Comparison of ENCODE assay signal across 16 mouse cellular contexts in genomic region chr2:53384545-53385176, GRCm38 (mm10).
DNase-seq lines count a peak whose midpoint lies in the region; ATAC-seq lines count a peak whose summit lies in the region.
"Had no signal": no experiment of that assay in that cellular context is flagged by ENCODE, and none has a peak within 500 bp of the region (broad histone marks: within the 10 kb centered on the region; RNA-seq: fewer than 3 reads in every experiment).

No protein-coding gene starts in this region.

- H3K27ac ChIP-seq in forebrain, embryonic 10.5 days, result no peak overlapping the region
- no peak overlapping the region for H3K27ac ChIP-seq in hindbrain, embryonic 14.5 days
- H3K27ac ChIP-seq in midbrain, embryonic 16.5 days (ENCODE audit: low read length), result no peak overlapping the region
- H3K27ac ChIP-seq: limb, embryonic 15.5 days had no signal

- peaks cover 44% of the 10 kb centered on the region for H3K27me3 ChIP-seq in forebrain, embryonic 10.5 days (ENCODE audit: poor library complexity, severe bottlenecking)
- H3K27me3 ChIP-seq in hindbrain, embryonic 14.5 days (ENCODE audit: control insufficient read depth, insufficient read depth, low read length), result no peaks in the 10 kb centered on the region; the same call in 1 of the 2 replicates
- H3K27me3 ChIP-seq in midbrain, embryonic 16.5 days (ENCODE audit: control insufficient read depth, insufficient read depth, low read depth, low read length), result no peaks in the 10 kb centered on the region
- H3K27me3 ChIP-seq: limb, embryonic 15.5 days had no signal

- no peak overlapping the region for H3K4me3 ChIP-seq in forebrain, embryonic 10.5 days
- H3K4me3 ChIP-seq in hindbrain, embryonic 14.5 days (replicated peaks; ENCODE audit: low read length), result no peak overlapping the region
- H3K4me3 ChIP-seq in midbrain, embryonic 16.5 days (ENCODE audit: low read depth, low read length), result no peak overlapping the region
- H3K4me3 ChIP-seq: limb, embryonic 15.5 days had no signal

- peaks cover 42% of the 10 kb centered on the region for H3K4me1 ChIP-seq in forebrain, embryonic 10.5 days
- peaks cover 7% of the 10 kb centered on the region; the same call in 1 of the 2 replicates for H3K4me1 ChIP-seq in hindbrain, embryonic 14.5 days (replicated peaks; ENCODE audit: control insufficient read depth, insufficient read depth, low read length)
- H3K4me1 ChIP-seq in midbrain, embryonic 16.5 days (ENCODE audit: control insufficient read depth, insufficient read depth, low read length), result peaks cover 5% of the 10 kb centered on the region; the same call in 1 of the 2 replicates
- H3K4me1 ChIP-seq: limb, embryonic 15.5 days had no signal

- peak; percentile 10 for DNase-seq in brain, adult 2 months (ENCODE audit: low read depth, low spot score)
- DNase-seq in forebrain, embryonic 10.5 days (ENCODE audit: extremely low spot score, low spot score), result peak; percentile 55
- peak; percentile 44 for DNase-seq in hindbrain, embryonic 14.5 days (ENCODE audit: low spot score)
- DNase-seq in kidney, adult 11 months, result no peak
- DNase-seq in testis, postnatal 10 days (ENCODE audit: low spot score), result no peak
- DNase-seq in frontal cortex, postnatal 14 days (ENCODE audit: low spot score in 2 of 2), result no peak
- DNase-seq: cerebellum, postnatal 14 days; gastrocnemius, postnatal 14 days; kidney, postnatal 25 days; lung, adult 2 months; right cerebral cortex, postnatal 14 days; thymus, postnatal 14 days had no signal

- peak overlapping the region; percentile 12; the same call in 1 of the 2 replicates for H3K4me2 ChIP-seq in hindbrain, embryonic 14.5 days (replicated peaks)
- peak overlapping the region; percentile 17; the same call in 1 of the 2 replicates for H3K4me2 ChIP-seq in midbrain, embryonic 16.5 days (ENCODE audit: low read length)
- H3K4me2 ChIP-seq: limb, embryonic 15.5 days had no signal

- H3K9me3 ChIP-seq in forebrain, embryonic 10.5 days, result no peaks in the 10 kb centered on the region
- H3K9me3 ChIP-seq in hindbrain, embryonic 14.5 days (ENCODE audit: control insufficient read depth, low read length), result no peaks in the 10 kb centered on the region
- H3K9me3 ChIP-seq in midbrain, embryonic 16.5 days (replicated peaks; ENCODE audit: control insufficient read depth, low read length, poor library complexity, severe bottlenecking), result no peaks in the 10 kb centered on the region
- H3K9me3 ChIP-seq: limb, embryonic 15.5 days had no signal

- H3K36me3 ChIP-seq in forebrain, embryonic 10.5 days (replicated peaks), result no peaks in the 10 kb centered on the region
- H3K36me3 ChIP-seq in hindbrain, embryonic 14.5 days (replicated peaks; ENCODE audit: control insufficient read depth, insufficient read depth), result no peaks in the 10 kb centered on the region
- H3K36me3 ChIP-seq in midbrain, embryonic 16.5 days (ENCODE audit: control insufficient read depth, insufficient read depth, low read length), result no peaks in the 10 kb centered on the region
- H3K36me3 ChIP-seq: limb, embryonic 15.5 days had no signal

- no peak overlapping the region for H3K9ac ChIP-seq in hindbrain, embryonic 14.5 days
- no peak overlapping the region for H3K9ac ChIP-seq in midbrain, embryonic 16.5 days (ENCODE audit: low read depth, low read length)
- H3K9ac ChIP-seq: limb, embryonic 15.5 days had no signal

- WGBS in forebrain, embryonic 10.5 days, result 25% methylated on average over 8 of the region's 8 CpGs
- 18% methylated on average over 8 of the region's 8 CpGs for WGBS in hindbrain, embryonic 14.5 days
- WGBS in midbrain, embryonic 16.5 days, result 7% methylated on average over 8 of the region's 8 CpGs

- peak; percentile 75 for ATAC-seq in hindbrain, embryonic 14.5 days (ENCODE audit: low FRiP score)
- ATAC-seq in midbrain, embryonic 16.5 days, result peak; percentile 81
- no peak for ATAC-seq in inflammation-experienced regulatory T-cells, adult 6 months
- ATAC-seq: activated CD4-positive, CD25-positive, alpha-beta regulatory T cell, adult 4 months had no signal

Comparison
In these comparisons a context has a peak if more than half of its experiments do, and no peak if none do; other contexts are left out.
1. DNase-seq: peak in brain, adult 2 months (single experiment), forebrain, embryonic 10.5 days (single experiment) and hindbrain, embryonic 14.5 days (single experiment); none in kidney, adult 11 months (single experiment), testis, postnatal 10 days (single experiment) and frontal cortex, postnatal 14 days (0 of 2).